Mouse (Mus musculus): Measurements from ENCODE around the gene Gng12. TPM values are rescaled to one million over a fixed set of nuclear protein-coding genes. Genes with fewer than 3 reads are reported as not detected.

Gene Gng12
- total RNA-seq, 1 experiment = 14.3 TPM

DNA sequence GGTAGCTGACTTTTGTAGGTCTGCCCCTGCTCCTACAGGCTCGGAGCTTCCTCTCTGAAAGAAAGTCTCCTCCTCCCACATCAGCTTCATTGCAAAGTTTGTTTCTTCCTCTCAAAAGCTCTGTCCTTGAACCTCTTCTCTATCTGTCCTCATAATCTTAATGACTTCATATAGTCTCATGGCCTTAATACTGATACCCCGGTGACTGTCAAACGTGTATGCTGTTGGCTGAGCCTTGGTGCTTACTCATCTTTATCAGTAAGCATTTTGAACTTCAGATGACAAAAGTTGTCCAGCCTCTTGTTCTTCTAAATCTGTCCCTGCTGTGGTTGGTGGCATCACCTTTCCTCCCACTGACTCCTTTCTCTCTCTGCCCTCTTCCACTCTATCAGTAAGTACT lies 149.2 kb downstream of the Gng12 start:
- Histone ChIP-seq H3K9ac (ENCODE audit: insufficient read depth, low read depth, low read length, poor library complexity, severe bottlenecking) (no peak overlapping the region), H3K4me1 (ENCODE audit: control insufficient read depth in 2 of 2, insufficient read depth in 2 of 2, low read length in 2 of 2, poor library complexity in 1 of 2) (no peaks in the 10 kb centered on the region), H3K27ac (ENCODE audit: insufficient read depth, low read depth, low read length, poor library complexity, severe bottlenecking) (no peak overlapping the region), H3K9me3 (ENCODE audit: control insufficient read depth, insufficient read depth, low read depth, low read length) (no peaks in the 10 kb centered on the region), H3K4me3 (ENCODE audit: insufficient read depth in 1 of 2, low read depth in 1 of 2, low read length in 2 of 2, poor library complexity in 1 of 2, severe bottlenecking in 1 of 2) (no peak overlapping the region), H3K36me3 (ENCODE audit: control insufficient read depth, insufficient read depth, low read length, poor library complexity, severe bottlenecking) (no peaks in the 10 kb centered on the region)
- no peak for DNase-seq (ENCODE audit: low read depth, low spot score)
- in situ Hi-C loops (cut with MboI; ENCODE audit: low sequenced_read_pairs in 2 of 2, unreplicated experiment in 2 of 2) = no loop called here
- TF ChIP-seq HCFC1 (IDR thresholded peaks at IDR 0.05; ENCODE audit: borderline replicate concordance, insufficient read depth, low read length) (no peak), MAFK (IDR thresholded peaks at IDR 0.05; ENCODE audit: insufficient read depth, low read depth, low read length) (no peak), ZC3H11A (IDR thresholded peaks at IDR 0.05; ENCODE audit: borderline replicate concordance, low read depth, low read length) (no peak), ZNF384 (IDR thresholded peaks at IDR 0.05; ENCODE audit: low read depth, low read length) (no peak), CHD2 (IDR thresholded peaks at IDR 0.05; ENCODE audit: low read depth, low read length) (no peak)

DNA sequence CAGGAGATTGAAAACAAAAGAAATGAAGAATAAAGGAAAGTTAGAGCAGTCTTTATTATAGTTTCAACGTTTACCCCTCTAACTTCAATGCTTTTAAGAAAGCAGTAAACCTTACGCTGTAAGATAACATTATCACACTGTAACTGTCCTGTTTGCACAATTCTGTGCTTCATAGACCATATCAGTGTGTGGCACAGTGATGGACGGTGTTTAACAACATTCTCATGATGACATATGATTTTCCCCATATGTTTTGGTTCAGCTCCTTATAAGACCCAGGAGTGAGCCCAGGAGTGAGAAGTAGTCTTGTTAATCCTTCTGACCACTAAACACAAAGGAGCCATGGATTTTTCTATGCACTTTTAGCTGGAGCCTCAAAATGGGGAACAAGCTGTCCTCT lies 150.7 kb downstream of the Gng12 start:
- no peaks in the 10 kb centered on the region for H3K36me3 ChIP-seq (ENCODE audit: control insufficient read depth, insufficient read depth, low read length, poor library complexity, severe bottlenecking)
- no peak overlapping the region for H3K9ac ChIP-seq (ENCODE audit: insufficient read depth, low read depth, low read length, poor library complexity, severe bottlenecking)
- H3K4me1 ChIP-seq (ENCODE audit: control insufficient read depth in 2 of 2, insufficient read depth in 2 of 2, low read length in 2 of 2, poor library complexity in 1 of 2) = no peaks in the 10 kb centered on the region
- in situ Hi-C loops (cut with MboI; ENCODE audit: low sequenced_read_pairs in 2 of 2, unreplicated experiment in 2 of 2) = no loop called here
- TF ChIP-seq ZNF384 (IDR thresholded peaks at IDR 0.05; ENCODE audit: low read depth, low read length) = no peak
- TF ChIP-seq HCFC1 (IDR thresholded peaks at IDR 0.05; ENCODE audit: borderline replicate concordance, insufficient read depth, low read length) = no peak
- no peak for TF ChIP-seq MAFK (IDR thresholded peaks at IDR 0.05; ENCODE audit: insufficient read depth, low read depth, low read length)
- TF ChIP-seq CHD2 (IDR thresholded peaks at IDR 0.05; ENCODE audit: low read depth, low read length) = no peak
- no peak overlapping the region for H3K4me3 ChIP-seq (ENCODE audit: insufficient read depth in 1 of 2, low read depth in 1 of 2, low read length in 2 of 2, poor library complexity in 1 of 2, severe bottlenecking in 1 of 2)
- no peaks in the 10 kb centered on the region for H3K9me3 ChIP-seq (ENCODE audit: control insufficient read depth, insufficient read depth, low read depth, low read length)
- H3K27ac ChIP-seq (ENCODE audit: insufficient read depth, low read depth, low read length, poor library complexity, severe bottlenecking) = no peak overlapping the region
- no peak for DNase-seq (ENCODE audit: low read depth, low spot score)

DNA sequence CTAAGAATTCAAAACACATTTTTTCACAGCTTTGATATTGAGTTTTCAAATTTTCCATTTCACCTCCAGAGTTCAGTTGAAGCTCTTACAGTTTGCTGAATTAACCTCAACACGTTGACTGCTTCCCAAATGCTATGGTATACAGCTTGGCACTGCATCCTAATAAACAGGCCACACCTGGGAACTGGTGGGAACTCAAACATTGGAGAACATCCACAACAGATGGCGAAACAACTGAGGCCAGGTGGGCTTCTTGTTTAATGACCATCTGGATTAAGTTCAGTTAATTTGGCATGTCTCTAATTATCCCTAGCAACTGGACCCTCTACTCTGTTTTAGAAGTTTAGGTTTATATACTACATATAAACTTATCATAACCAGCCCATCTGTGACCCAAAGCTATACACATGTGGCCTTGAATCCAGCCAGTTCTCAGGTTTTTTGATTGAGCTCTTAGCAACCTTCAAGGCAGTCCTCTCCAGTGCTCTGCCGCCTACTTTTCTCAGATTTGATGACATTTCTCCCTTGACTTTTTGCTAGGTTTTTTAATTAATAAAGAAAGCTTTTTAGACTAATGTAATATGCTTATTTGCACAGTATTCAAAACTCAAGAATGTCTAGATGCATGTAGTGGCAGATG lies 152.0 kb downstream of the Gng12 start:
- in situ Hi-C loops (cut with MboI; ENCODE audit: low sequenced_read_pairs in 2 of 2, unreplicated experiment in 2 of 2) = no loop called here
- Histone ChIP-seq H3K9ac (ENCODE audit: insufficient read depth, low read depth, low read length, poor library complexity, severe bottlenecking) (no peak overlapping the region), H3K27ac (ENCODE audit: insufficient read depth, low read depth, low read length, poor library complexity, severe bottlenecking) (no peak overlapping the region), H3K4me1 (ENCODE audit: control insufficient read depth in 2 of 2, insufficient read depth in 2 of 2, low read length in 2 of 2, poor library complexity in 1 of 2) (no peaks in the 10 kb centered on the region), H3K36me3 (ENCODE audit: control insufficient read depth, insufficient read depth, low read length, poor library complexity, severe bottlenecking) (no peaks in the 10 kb centered on the region), H3K9me3 (ENCODE audit: control insufficient read depth, insufficient read depth, low read depth, low read length) (no peaks in the 10 kb centered on the region), H3K4me3 (ENCODE audit: insufficient read depth in 1 of 2, low read depth in 1 of 2, low read length in 2 of 2, poor library complexity in 1 of 2, severe bottlenecking in 1 of 2) (no peak overlapping the region)
- no peak for DNase-seq (ENCODE audit: low read depth, low spot score)
- no peak for TF ChIP-seq HCFC1 (IDR thresholded peaks at IDR 0.05; ENCODE audit: borderline replicate concordance, insufficient read depth, low read length)
- TF ChIP-seq CHD2 (IDR thresholded peaks at IDR 0.05; ENCODE audit: low read depth, low read length) = no peak
- no peak for TF ChIP-seq ZC3H11A (IDR thresholded peaks at IDR 0.05; ENCODE audit: borderline replicate concordance, low read depth, low read length)
- no peak for TF ChIP-seq ZNF384 (IDR thresholded peaks at IDR 0.05; ENCODE audit: low read depth, low read length)
- no peak for TF ChIP-seq MAFK (IDR thresholded peaks at IDR 0.05; ENCODE audit: insufficient read depth, low read depth, low read length)

DNA sequence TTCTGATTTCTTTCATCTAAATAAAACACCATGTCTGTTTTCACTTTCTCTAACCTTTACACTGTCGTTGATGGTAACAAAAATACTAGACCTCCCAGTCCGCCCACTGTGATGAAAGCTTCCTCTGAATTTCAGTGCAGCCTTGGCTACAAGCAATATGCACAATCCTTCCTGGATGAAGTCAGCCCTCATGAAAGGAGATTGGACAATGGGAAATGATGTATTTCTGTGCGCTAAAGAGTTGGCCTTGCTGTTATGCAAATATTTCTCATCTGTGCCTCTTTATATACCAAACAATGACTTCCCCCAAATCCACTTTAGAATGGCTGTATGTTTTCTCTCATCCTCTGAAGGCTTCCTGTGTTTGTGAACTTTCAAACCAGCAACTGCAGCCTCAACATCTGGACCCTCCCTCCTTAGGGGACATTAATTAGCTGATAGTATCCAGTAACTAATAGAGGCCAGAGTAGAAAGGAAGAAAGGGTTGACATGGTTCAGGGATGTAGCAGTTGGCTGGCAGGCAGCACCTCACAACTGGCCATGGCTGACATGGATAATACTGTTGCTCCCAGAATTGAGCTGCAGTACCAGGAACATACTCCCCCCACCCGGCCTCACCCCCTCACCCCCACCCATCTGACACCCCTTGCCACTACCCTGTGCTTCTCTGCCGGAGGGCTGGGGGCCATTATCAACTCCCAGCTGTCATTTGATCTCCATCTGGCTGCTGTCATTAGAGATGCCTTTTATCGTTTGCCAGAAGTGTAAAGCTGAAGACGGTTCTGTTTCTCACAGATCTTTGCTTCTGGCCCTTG lies 152.9 kb downstream of the Gng12 start:
- Histone ChIP-seq H3K9me3 (ENCODE audit: control insufficient read depth, insufficient read depth, low read depth, low read length) (no peaks in the 10 kb centered on the region), H3K9ac (ENCODE audit: insufficient read depth, low read depth, low read length, poor library complexity, severe bottlenecking) (no peak overlapping the region), H3K27ac (ENCODE audit: insufficient read depth, low read depth, low read length, poor library complexity, severe bottlenecking) (no peak overlapping the region), H3K36me3 (ENCODE audit: control insufficient read depth, insufficient read depth, low read length, poor library complexity, severe bottlenecking) (no peaks in the 10 kb centered on the region), H3K4me1 (ENCODE audit: control insufficient read depth in 2 of 2, insufficient read depth in 2 of 2, low read length in 2 of 2, poor library complexity in 1 of 2) (no peaks in the 10 kb centered on the region), H3K4me3 (ENCODE audit: insufficient read depth in 1 of 2, low read depth in 1 of 2, low read length in 2 of 2, poor library complexity in 1 of 2, severe bottlenecking in 1 of 2) (no peak overlapping the region)
- TF ChIP-seq CHD2 (IDR thresholded peaks at IDR 0.05; ENCODE audit: low read depth, low read length) = no peak
- no peak for TF ChIP-seq ZNF384 (IDR thresholded peaks at IDR 0.05; ENCODE audit: low read depth, low read length)
- no peak for TF ChIP-seq HCFC1 (IDR thresholded peaks at IDR 0.05; ENCODE audit: borderline replicate concordance, insufficient read depth, low read length)
- no peak for TF ChIP-seq ZC3H11A (IDR thresholded peaks at IDR 0.05; ENCODE audit: borderline replicate concordance, low read depth, low read length)
- no peak for TF ChIP-seq MAFK (IDR thresholded peaks at IDR 0.05; ENCODE audit: insufficient read depth, low read depth, low read length)
- in situ Hi-C loops (cut with MboI; ENCODE audit: low sequenced_read_pairs in 2 of 2, unreplicated experiment in 2 of 2) = no loop called here
- DNase-seq (ENCODE audit: low read depth, low spot score) = no peak

All from ES-E14 (cell line).